Mouse (Mus musculus) forebrain, postnatal 0 days (tissue): ENCODE data around the gene Arfgef3. TPM values are rescaled to one million over a fixed set of nuclear protein-coding genes. Genes with fewer than 3 reads are reported as not detected.

Source experiments
- ATAC-seq: fragments of 200-750 bp; cut with Nextera tagmentation; 2 replicates; pipeline ENCODE4 v1.8.0; 2017; ENCODE audit warnings: mild to moderate bottlenecking, moderate library complexity
- DNase-seq: peaks from one replicate; pipeline ENCODE4 v3.0.0-alpha.2; 2015
- H3K27ac ChIP-seq: fragments of 300-500 bp; sonication (generic); 2 replicates; pipeline ENCODE4 v1.5.1; 2014; ENCODE audit warnings: low read depth, mild to moderate bottlenecking, antibody characterized with exemption, low read length, moderate library complexity, mixed read lengths
- H3K27me3 ChIP-seq: fragments of 300-500 bp; sonication (generic); 2 replicates; pipeline ENCODE4 v1.6.1; 2014; ENCODE audit warnings: mild to moderate bottlenecking, low read length, mixed read lengths; ENCODE audit not compliant: insufficient read depth
- H3K36me3 ChIP-seq: fragments of 300-500 bp; sonication (generic); 2 replicates; pipeline ENCODE4 v1.6.1; 2014; ENCODE audit warnings: mild to moderate bottlenecking, moderate library complexity; ENCODE audit not compliant: insufficient read depth
- H3K4me1 ChIP-seq: fragments of 300-500 bp; sonication (generic); 2 replicates; pipeline ENCODE4 v1.6.1; 2014; ENCODE audit warnings: antibody characterized with exemption; ENCODE audit not compliant: insufficient read depth
- H3K4me2 ChIP-seq: fragments of 300-500 bp; sonication (generic); 2 replicates; pipeline ENCODE4 v1.6.1; 2014; ENCODE audit warnings: low read depth, mild to moderate bottlenecking, moderate library complexity
- H3K4me3 ChIP-seq: fragments of 300-500 bp; sonication (generic); 2 replicates; pipeline ENCODE4 v1.5.1; 2014; ENCODE audit warnings: low read depth, low read length, mixed read lengths
- H3K9ac ChIP-seq: fragments of 300-500 bp; sonication (generic); 2 replicates; pipeline ENCODE4 v1.6.1; 2014; ENCODE audit warnings: mild to moderate bottlenecking
- H3K9me3 ChIP-seq: fragments of 300-500 bp; sonication (generic); 2 replicates; pipeline ENCODE4 v1.6.1; 2016; ENCODE audit warnings: low read length
- CTCF ChIP-seq: sonication (generic); IDR thresholded peaks from 2 replicates; pipeline ENCODE4 v1.5.1; 2016; ENCODE audit warnings: antibody characterized with exemption, control low read depth, low read depth
- WGBS: fragments of 180-500 bp; shearing (Covaris S2); extraction: QIAGEN DNeasy Blood & Tissue Kit; methylation state at CpG from one replicate; pipeline ENCODE4 v1.1.7; 2014; 5-methylcytosine and 5-hydroxymethylcytosine counted together
- polyA plus RNA-seq: library from polyadenylated mRNA; unstranded; fragments of >200 nt; fragmentation: Nextera tagmentation; extraction: Ambion mirVana; gene quantifications from 2 replicates; pipeline ENCODE4 v1.2.1, GENCODE M21; 2015
- total RNA-seq: library from RNA; depleted of rRNA; stranded (reverse); fragments of >200 nt; gene quantifications from 2 replicates; pipeline ENCODE4 v1.2.3, GENCODE M21; 2014

The Arfgef3 gene
- total and polyA plus RNA-seq, 2 experiments from 2014 or later: 4.8 to 34.8 TPM

GRCm38 (mm10) chr10:18708641-18709040 is 35.1 kb downstream of the Arfgef3 start:
- TF ChIP-seq CTCF: no peak
- WGBS: 70% methylated on average over 1 of the region's 1 CpGs
- DNase-seq (no peak), ATAC-seq (no peak)
- Histone ChIP-seq H3K9me3 (no peaks in the 10 kb centered on the region), H3K4me3 (no peak overlapping the region), H3K27ac (no peak overlapping the region), H3K4me1 (no peaks in the 10 kb centered on the region), H3K36me3 (no peaks in the 10 kb centered on the region), H3K27me3 (no peaks in the 10 kb centered on the region), H3K4me2 (no peak overlapping the region), H3K9ac (no peak overlapping the region)

GRCm38 (mm10) chr10:18704393-18705120 is 39.2 kb downstream of the Arfgef3 start:
- H3K4me2 ChIP-seq: no peak overlapping the region
- no peak overlapping the region for H3K9ac ChIP-seq
- no peak overlapping the region for H3K4me3 ChIP-seq
- TF ChIP-seq CTCF: no peak
- no peaks in the 10 kb centered on the region for H3K9me3 ChIP-seq
- DNase-seq: no peak
- H3K4me1 ChIP-seq: no peaks in the 10 kb centered on the region
- 53% methylated on average over 4 of the region's 4 CpGs for WGBS
- no peak for ATAC-seq
- no peak overlapping the region for H3K27ac ChIP-seq
- no peaks in the 10 kb centered on the region for H3K27me3 ChIP-seq
- no peaks in the 10 kb centered on the region for H3K36me3 ChIP-seq

GRCm38 (mm10) chr10:18701517-18701916 is 42.2 kb downstream of the Arfgef3 start:
- no peak for DNase-seq
- no peak for TF ChIP-seq CTCF
- H3K4me3 ChIP-seq: no peak overlapping the region
- no peak overlapping the region for H3K4me2 ChIP-seq
- H3K36me3 ChIP-seq: no peaks in the 10 kb centered on the region
- H3K27me3 ChIP-seq: no peaks in the 10 kb centered on the region
- H3K27ac ChIP-seq: no peak overlapping the region
- no peak for ATAC-seq
- no peaks in the 10 kb centered on the region for H3K4me1 ChIP-seq
- H3K9me3 ChIP-seq: no peaks in the 10 kb centered on the region
- H3K9ac ChIP-seq: no peak overlapping the region

- H3K9me3 ChIP-seq: no peaks in the 10 kb centered on the region
- ATAC-seq (no peak), DNase-seq (no peak)
- no peak overlapping the region for H3K4me2 ChIP-seq
- peaks cover 8% of the 10 kb centered on the region for H3K36me3 ChIP-seq
- no peak for TF ChIP-seq CTCF
- H3K9ac ChIP-seq: no peak overlapping the region
- WGBS: 41% methylated on average over 2 of the region's 2 CpGs
- no peak overlapping the region for H3K27ac ChIP-seq
- no peak overlapping the region for H3K4me3 ChIP-seq
- H3K27me3 ChIP-seq: no peaks in the 10 kb centered on the region
- H3K4me1 ChIP-seq: no peaks in the 10 kb centered on the region
Observed at GRCm38 (mm10) chr10:18700117-18700516, 43.6 kb downstream of the Arfgef3 start.

- DNase-seq: peak; percentile 30
- Histone ChIP-seq H3K27me3 (no peaks in the 10 kb centered on the region), H3K4me2 (no peak overlapping the region), H3K27ac (no peak overlapping the region), H3K4me1 (no peaks in the 10 kb centered on the region), H3K4me3 (no peak overlapping the region), H3K9me3 (no peaks in the 10 kb centered on the region), H3K36me3 (peaks cover 8% of the 10 kb centered on the region), H3K9ac (no peak overlapping the region)
- peak; percentile 29; the same call in 1 of the 2 replicates for ATAC-seq
- TF ChIP-seq CTCF: no peak
- WGBS: 63% methylated on average over 2 of the region's 2 CpGs
Observed at GRCm38 (mm10) chr10:18699151-18699550, 44.6 kb downstream of the Arfgef3 start.

GRCm38 (mm10) chr10:18696461-18696860 is 47.3 kb downstream of the Arfgef3 start:
- Histone ChIP-seq H3K4me2 (no peak overlapping the region), H3K27ac (no peak overlapping the region), H3K4me1 (no peaks in the 10 kb centered on the region), H3K9me3 (no peaks in the 10 kb centered on the region), H3K9ac (no peak overlapping the region), H3K4me3 (no peak overlapping the region), H3K27me3 (no peaks in the 10 kb centered on the region), H3K36me3 (peaks cover 8% of the 10 kb centered on the region)
- no peak for TF ChIP-seq CTCF
- DNase-seq (peak; percentile 24), ATAC-seq (peak; percentile 79)
- WGBS: 37% methylated on average over 6 of the region's 6 CpGs

GRCm38 (mm10) chr10:18688234-18688633 is 55.5 kb downstream of the Arfgef3 start:
- no peak for TF ChIP-seq CTCF
- no peak overlapping the region for H3K27ac ChIP-seq
- 40% methylated on average over 2 of the region's 2 CpGs for WGBS
- H3K4me2 ChIP-seq: no peak overlapping the region
- no peaks in the 10 kb centered on the region for H3K27me3 ChIP-seq
- H3K36me3 ChIP-seq: no peaks in the 10 kb centered on the region
- no peaks in the 10 kb centered on the region for H3K4me1 ChIP-seq
- no peak for DNase-seq
- no peak overlapping the region for H3K9ac ChIP-seq
- H3K9me3 ChIP-seq: no peaks in the 10 kb centered on the region
- no peak for ATAC-seq
- H3K4me3 ChIP-seq: no peak overlapping the region
